Mouse (Mus musculus): ENCODE results near the gene Dot1l. TPM values are rescaled to one million over a fixed set of nuclear protein-coding genes. Genes with fewer than 3 reads are reported as not detected.
A peak's percentile ranks its signal among the peaks of the same experiment; 100 is the strongest.

The Dot1l gene
- total RNA-seq, 2 experiments from 2014 or later, result 13.6 to 20.8 TPM

GRCm38 (mm10) chr10:80757717-80758116 is 2.7 kb downstream of the Dot1l start:
- peak; percentile 92 for DNase-seq (ENCODE audit: low spot score)

DNA sequence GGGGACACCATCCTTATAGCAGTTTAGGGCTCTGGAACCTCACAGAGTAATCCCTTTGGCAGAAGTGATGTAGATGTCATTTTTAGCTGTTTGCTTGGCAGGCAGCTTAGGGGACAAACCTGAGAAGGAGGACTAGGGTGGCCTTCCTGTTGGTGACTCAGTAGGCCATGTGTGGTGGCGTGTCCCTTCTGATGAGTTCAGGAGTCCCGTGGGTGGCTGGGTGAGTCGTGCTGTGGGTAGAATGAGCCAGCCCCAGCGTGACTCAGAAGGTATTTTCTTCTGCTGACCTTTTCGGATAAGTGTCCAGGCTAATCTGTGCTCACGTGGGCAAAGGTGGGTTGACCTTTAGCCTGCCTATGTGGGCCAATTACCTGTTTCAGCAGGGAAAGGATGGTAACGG is 3.6 kb downstream of the Dot1l start:
- DNase-seq (ENCODE audit: low spot score), result peak; percentile 63

GRCm38 (mm10) chr10:80760596-80761524 is 5.9 kb downstream of the Dot1l start:
- no peak for DNase-seq (ENCODE audit: low spot score)

- DNase-seq (ENCODE audit: low spot score), result no peak
Observed at GRCm38 (mm10) chr10:80761821-80762220, 6.8 kb downstream of the Dot1l start.

- DNase-seq (ENCODE audit: low spot score), result no peak
Observed at GRCm38 (mm10) chr10:80763502-80763901, 8.5 kb downstream of the Dot1l start.

DNA sequence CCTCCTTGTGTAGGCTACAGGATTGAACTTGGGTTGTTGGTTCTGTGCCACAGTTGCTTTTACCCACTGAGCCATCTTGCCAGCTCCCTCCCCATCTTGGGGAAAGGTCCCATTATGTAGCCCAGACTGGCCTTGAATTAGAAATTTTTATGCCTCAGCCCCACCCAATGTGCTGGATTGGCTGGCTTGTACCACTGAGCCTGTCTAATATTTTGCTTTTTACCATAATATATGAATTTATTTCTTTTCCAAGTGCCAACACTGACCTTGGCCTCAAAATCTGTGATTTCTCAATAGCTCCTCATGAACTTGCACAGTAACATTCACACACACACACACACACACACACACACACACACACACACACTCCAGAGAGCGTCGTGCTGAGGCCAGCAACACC is 10.7 kb downstream of the Dot1l start:
- no peak for DNase-seq (ENCODE audit: low spot score)

- DNase-seq (ENCODE audit: low spot score), result no peak
Observed at GRCm38 (mm10) chr10:80766161-80766815, 11.3 kb downstream of the Dot1l start.

DNA sequence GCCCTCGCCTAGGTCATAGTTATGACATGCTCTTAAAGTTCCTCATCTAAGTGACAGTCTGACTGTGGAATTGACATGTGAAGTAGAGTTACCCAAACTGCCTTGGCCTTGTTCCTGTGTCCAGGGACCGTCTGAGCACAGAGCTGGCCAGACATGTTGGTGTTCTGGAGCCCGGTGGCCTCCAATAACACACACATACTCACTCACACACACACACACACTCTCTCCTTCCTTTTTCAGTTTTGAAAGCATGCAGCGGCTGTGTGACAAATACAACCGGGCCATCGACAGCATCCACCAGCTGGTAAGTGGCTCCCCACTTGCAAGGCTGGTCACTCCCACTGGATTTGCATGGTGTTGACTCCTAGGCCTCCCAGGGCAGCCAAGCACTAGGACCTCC is 13.4 kb downstream of the Dot1l start:
- no peak for DNase-seq (ENCODE audit: low spot score)

GRCm38 (mm10) chr10:80773816-80774215 is 18.8 kb downstream of the Dot1l start:
- DNase-seq (ENCODE audit: low spot score), result no peak

- peak; percentile 88 for DNase-seq (ENCODE audit: low spot score)
Observed at GRCm38 (mm10) chr10:80774549-80774948, 19.5 kb downstream of the Dot1l start.

GRCm38 (mm10) chr10:80774981-80775380 is 20.0 kb downstream of the Dot1l start:
- DNase-seq (ENCODE audit: low spot score), result no peak

- DNase-seq (ENCODE audit: low spot score), result no peak
Observed at GRCm38 (mm10) chr10:80775731-80776130, 20.7 kb downstream of the Dot1l start.

DNA sequence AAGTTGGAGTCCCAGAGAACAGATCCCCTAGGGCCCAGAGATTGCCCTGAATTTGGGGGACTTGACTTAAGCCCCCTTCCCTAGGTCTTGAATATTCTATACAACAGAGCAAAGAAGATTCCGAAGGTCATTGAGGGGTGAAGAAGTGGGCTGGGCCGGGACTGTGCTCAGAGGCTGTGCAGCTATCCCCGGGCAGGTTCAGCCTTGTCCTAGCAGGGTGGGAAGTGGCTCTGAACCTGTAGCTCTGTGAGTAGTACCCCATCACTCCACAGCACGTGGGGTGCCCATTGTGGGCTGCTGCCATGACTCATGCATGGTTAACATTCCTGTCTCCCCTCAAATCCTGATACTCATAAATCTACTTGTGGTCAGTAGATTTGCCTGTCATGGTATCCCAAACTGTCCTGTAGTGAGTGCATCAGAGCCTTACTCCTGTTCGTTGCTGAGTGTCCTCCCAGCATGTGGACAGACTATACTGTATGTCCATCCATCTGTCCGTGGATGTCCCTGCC is 21.4 kb downstream of the Dot1l start:
- no peak for DNase-seq (ENCODE audit: low spot score)

DNA sequence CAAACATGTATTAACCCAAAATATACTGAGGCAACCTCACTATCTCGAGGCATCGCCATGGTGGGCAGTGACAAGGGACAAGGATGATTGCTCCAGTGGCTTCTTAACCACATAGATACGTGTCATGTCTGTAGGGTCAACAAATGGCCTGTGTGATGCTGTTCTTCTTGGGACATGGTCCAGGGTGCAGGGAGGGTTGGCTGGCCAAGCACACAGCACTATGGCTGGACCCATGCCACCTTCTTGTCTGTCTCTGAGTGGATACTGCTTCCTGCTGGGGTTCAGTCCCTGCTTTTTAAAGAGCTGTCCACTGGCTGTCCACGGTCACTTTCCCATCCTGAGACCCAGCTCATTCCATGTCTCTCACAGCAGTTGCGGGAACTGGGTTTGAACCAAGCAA is 22.1 kb downstream of the Dot1l start:
- DNase-seq (ENCODE audit: low spot score), result no peak

GRCm38 (mm10) chr10:80779565-80779964 is 24.6 kb downstream of the Dot1l start:
- no peak for DNase-seq (ENCODE audit: low spot score)

DNA sequence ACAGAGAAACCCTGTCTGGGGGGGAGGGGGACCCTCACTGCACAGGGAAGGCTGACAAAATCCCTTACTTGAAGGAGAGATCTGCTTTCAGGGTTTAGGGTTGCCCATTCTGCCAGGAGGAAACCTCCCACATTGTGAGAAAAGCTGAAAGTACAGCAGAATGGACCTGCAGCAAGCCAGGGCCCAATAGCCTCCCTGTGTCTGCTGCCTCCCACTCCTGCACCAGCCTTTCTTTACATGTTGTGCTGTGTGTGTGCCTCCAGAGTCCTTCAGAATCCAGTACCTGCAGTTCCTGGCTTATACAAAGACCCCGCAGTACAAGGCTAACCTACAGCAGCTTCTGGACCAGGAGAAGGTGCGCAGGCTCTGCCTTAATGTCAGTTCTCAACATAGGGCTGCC is 29.3 kb downstream of the Dot1l start:
- no peak for DNase-seq (ENCODE audit: low spot score)

GRCm38 (mm10) chr10:80784871-80785270 is 29.9 kb downstream of the Dot1l start:
- DNase-seq (ENCODE audit: low spot score), result no peak

GRCm38 (mm10) chr10:80785963-80786362 is 31.0 kb downstream of the Dot1l start:
- no peak for DNase-seq (ENCODE audit: low spot score)

GRCm38 (mm10) chr10:80787517-80787916 is 32.5 kb downstream of the Dot1l start:
- DNase-seq (ENCODE audit: low spot score), result no peak

- no peak for DNase-seq (ENCODE audit: low spot score)
Observed at GRCm38 (mm10) chr10:80790761-80791404, 35.9 kb downstream of the Dot1l start.

- no peak for DNase-seq (ENCODE audit: low spot score)
Observed at GRCm38 (mm10) chr10:80791476-80792174, 36.6 kb downstream of the Dot1l start.

Data from gastrocnemius, adult 18-20 months (tissue).